Mouse (Mus musculus) CH12.LX (cell line): ENCODE measurements at regions not wholly inside any gene's neighbourhood (a gene's known extent, or its start where the extent isn't known, plus 50 kb on each side); places are given as distances from the start of the nearest gene placed in this dataset.

Experiments used
- DNase-seq: peaks from one replicate; pipeline ENCODE4 v3.0.0-alpha.2; 2013; ENCODE audit errors: extremely low read depth
- H3K27ac ChIP-seq: 2 replicates; pipeline ENCODE4 v1.5.1; 2012; ENCODE audit warnings: low read depth, mild to moderate bottlenecking, control low read depth, moderate library complexity; ENCODE audit not compliant: insufficient read depth
- H3K27me3 ChIP-seq: replicated peaks from 2 replicates; pipeline ENCODE3; 2012; ENCODE audit warnings: inconsistent platforms
- H3K36me3 ChIP-seq, 2 experiments: replicated peaks in 1 of 2; 2 replicates each; pipeline versions ENCODE3 to v1.6.1; 2012; ENCODE audit warnings: inconsistent platforms in 1 of 2, low read length in 1 of 2, mild to moderate bottlenecking in 1 of 2, mixed read lengths in 1 of 2, moderate library complexity in 1 of 2; ENCODE audit not compliant: control insufficient read depth in 1 of 2, insufficient read depth in 1 of 2
- H3K4me1 ChIP-seq, 2 experiments: 2 replicates each; pipeline ENCODE4 v1.6.1; 2012; ENCODE audit warnings: inconsistent platforms in 1 of 2, moderate library complexity in 1 of 2; ENCODE audit not compliant: insufficient read depth in 2 of 2, control insufficient read depth in 1 of 2
- H3K4me2 ChIP-seq: 2 replicates; pipeline ENCODE4 v1.6.1; 2012; ENCODE audit warnings: low read depth, mild to moderate bottlenecking, control low read depth; ENCODE audit not compliant: poor library complexity, insufficient read depth, severe bottlenecking
- H3K4me3 ChIP-seq, 3 experiments: fragments of 150-350 bp in 1 of 3; sonication (generic) in 1 of 3; replicated peaks in 1 of 3; 2 replicates each; pipeline versions ENCODE3 to v1.5.1; 2011 to 2012; ENCODE audit warnings: low read depth in 2 of 3, low read length in 2 of 3, mild to moderate bottlenecking in 2 of 3, moderate library complexity in 2 of 3, control low read depth in 1 of 3, improper control_type of control experiment in 1 of 3, inconsistent platforms in 1 of 3, mixed read lengths in 1 of 3; ENCODE audit not compliant: poor library complexity in 1 of 3
- H3K79me2 ChIP-seq: replicated peaks from 2 replicates; pipeline ENCODE4 v1.6.1; 2012; ENCODE audit warnings: mild to moderate bottlenecking, moderate library complexity; ENCODE audit not compliant: control insufficient read depth, poor library complexity, insufficient read depth, severe bottlenecking; ENCODE audit errors: extremely low read depth
- H3K9ac ChIP-seq: 2 replicates; pipeline ENCODE4 v1.6.1; 2012; ENCODE audit warnings: low read depth, mild to moderate bottlenecking, control low read depth, moderate library complexity; ENCODE audit not compliant: insufficient read depth
- H3K9me3 ChIP-seq: replicated peaks from 2 replicates; pipeline ENCODE3; 2012; ENCODE audit warnings: low read length, inconsistent platforms, mixed read lengths
- CHD1 ChIP-seq: IDR thresholded peaks from 2 replicates; pipeline ENCODE4 v1.6.1; 2012; ENCODE audit warnings: low read depth, low read length, improper control_type of control experiment, inconsistent platforms
- CHD2 ChIP-seq: IDR thresholded peaks from 2 replicates; pipeline ENCODE4 v1.6.1; 2011; ENCODE audit warnings: low read length, improper control_type of control experiment
- CTCF ChIP-seq, 2 experiments: IDR thresholded peaks in 1 of 2; conservative IDR thresholded peaks in 1 of 2; 2 replicates each; pipeline ENCODE4 v1.5.1; 2011 to 2012; ENCODE audit warnings: low read depth in 2 of 2, low read length in 2 of 2, improper control_type of control experiment in 1 of 2, inconsistent platforms in 1 of 2, mild to moderate bottlenecking in 1 of 2, moderate library complexity in 1 of 2
- ELF1 ChIP-seq: IDR thresholded peaks from 2 replicates; pipeline ENCODE4 v1.6.1; 2014; ENCODE audit warnings: low read depth, mild to moderate bottlenecking, inconsistent platforms, low read length, improper control_type of control experiment
- EP300 ChIP-seq: IDR thresholded peaks from 2 replicates; pipeline ENCODE4 v1.6.1; 2011; ENCODE audit warnings: low read length, improper control_type of control experiment
- IRF4 ChIP-seq: IDR thresholded peaks from 2 replicates; pipeline ENCODE4 v1.6.1; 2014; ENCODE audit warnings: low read depth, mild to moderate bottlenecking, inconsistent platforms, low read length, improper control_type of control experiment
- JUN ChIP-seq: IDR thresholded peaks from 2 replicates; pipeline ENCODE4 v1.6.1; 2011; ENCODE audit warnings: low read depth, mild to moderate bottlenecking, low read length, improper control_type of control experiment, moderate library complexity; ENCODE audit not compliant: insufficient read depth
- MAX ChIP-seq: IDR thresholded peaks from 2 replicates; pipeline ENCODE4 v1.6.1; 2011; ENCODE audit warnings: low read length, improper control_type of control experiment
- MXI1 ChIP-seq: IDR thresholded peaks from 2 replicates; pipeline ENCODE4 v1.6.1; 2011; ENCODE audit warnings: mild to moderate bottlenecking, low read depth, low read length, improper control_type of control experiment
- MYC ChIP-seq: IDR thresholded peaks from 2 replicates; pipeline ENCODE4 v1.6.1; 2011; ENCODE audit warnings: low read depth, mild to moderate bottlenecking, improper control_type of control experiment, low read length
- NELFE ChIP-seq: IDR thresholded peaks from 2 replicates; pipeline ENCODE4 v1.6.1; 2011; ENCODE audit warnings: low read depth, low read length, improper control_type of control experiment
- PAX5 ChIP-seq: IDR thresholded peaks from 2 replicates; pipeline ENCODE4 v1.6.1; 2012; ENCODE audit warnings: low read length, inconsistent platforms, mixed read lengths
- POLR2A ChIP-seq: IDR thresholded peaks from 2 replicates; pipeline ENCODE4 v1.6.1; 2011; ENCODE audit warnings: low read depth, mild to moderate bottlenecking, improper control_type of control experiment, low read length
- POLR2AphosphoS2 ChIP-seq: IDR thresholded peaks from 2 replicates; pipeline ENCODE4 v1.6.1; 2011; ENCODE audit warnings: low read depth, low read length, improper control_type of control experiment
- RAD21 ChIP-seq: IDR thresholded peaks from 2 replicates; pipeline ENCODE4 v1.6.1; 2011; ENCODE audit warnings: low read depth, mild to moderate bottlenecking, low read length, improper control_type of control experiment, moderate library complexity
- RCOR1 ChIP-seq: conservative IDR thresholded peaks from 2 replicates; pipeline ENCODE4 v1.6.1; 2012; ENCODE audit warnings: low read depth, mild to moderate bottlenecking, inconsistent platforms, low read length, improper control_type of control experiment
- SIN3A ChIP-seq: IDR thresholded peaks from 2 replicates; pipeline ENCODE4 v1.6.1; 2012; ENCODE audit warnings: low read length, improper control_type of control experiment, inconsistent platforms
- TBP ChIP-seq: conservative IDR thresholded peaks from 2 replicates; pipeline ENCODE4 v1.6.1; 2011; ENCODE audit warnings: low read depth, low read length, improper control_type of control experiment
- USF1 ChIP-seq: IDR thresholded peaks from 2 replicates; pipeline ENCODE4 v1.6.1; 2014; ENCODE audit warnings: low read depth, mild to moderate bottlenecking, inconsistent platforms, low read length, improper control_type of control experiment
- USF2 ChIP-seq: conservative IDR thresholded peaks from 2 replicates; pipeline ENCODE4 v1.6.1; 2011; ENCODE audit warnings: low read depth, low read length, improper control_type of control experiment
- ZNF384 ChIP-seq: IDR thresholded peaks from 2 replicates; pipeline ENCODE4 v1.6.1; 2012; ENCODE audit warnings: low read depth, low read length, improper control_type of control experiment, inconsistent platforms
- dilution Hi-C: fragments of 300-500 bp; cut with MboI; formaldehyde crosslinking; loops from 2 replicates; pipeline ENCODE4 v1.14.3; 2020; ENCODE audit warnings: low sequenced_read_pairs; ENCODE audit not compliant: extremely low pct_unique_long_range_greater_than_20kb, extremely low pct_ligation_motif_present
- in situ Hi-C: fragments of 300-500 bp; cut with MboI; formaldehyde crosslinking; loops from 3 replicates; pipeline ENCODE4 v1.14.3; 2019; ENCODE audit warnings: low sequenced_read_pairs, low pct_ligation_motif_present, low pct_unique_long_range_greater_than_20kb, mixed read lengths

GRCm38 (mm10) chr16:5790161-5790560 lies 95.0 kb upstream of the Rbfox1 start:
- no peaks in the 10 kb centered on the region for H3K36me3 ChIP-seq
- H3K27ac ChIP-seq = no peak overlapping the region
- DNase-seq = no peak
- in situ Hi-C loops = no loop called here
- H3K4me2 ChIP-seq = no peak overlapping the region
- no peak overlapping the region for H3K4me3 ChIP-seq
- no peaks in the 10 kb centered on the region for H3K79me2 ChIP-seq
- H3K27me3 ChIP-seq = peaks cover 31% of the 10 kb centered on the region
- dilution Hi-C loops = no loop called here
- peaks cover 2% of the 10 kb centered on the region for H3K9me3 ChIP-seq
- no peak for TF ChIP-seq CTCF (conservative IDR thresholded peaks at IDR 0.05 in 1 of 2, IDR thresholded peaks at IDR 0.05 in 1 of 2; ENCODE audit: low read depth in 2 of 2, low read length in 2 of 2)
- TF ChIP-seq MAX = no peak
- TF ChIP-seq JUN = no peak
- TF ChIP-seq TBP = no peak
- no peak for TF ChIP-seq USF2
- no peak for TF ChIP-seq RAD21
- no peak for TF ChIP-seq MXI1
- no peak for TF ChIP-seq IRF4
- no peak for TF ChIP-seq POLR2A
- no peak for TF ChIP-seq NELFE
- TF ChIP-seq, all 38 proteins: peak for 0
- Histone ChIP-seq H3K9ac (no peak overlapping the region), H3K4me1 (no peaks in the 10 kb centered on the region)

DNA sequence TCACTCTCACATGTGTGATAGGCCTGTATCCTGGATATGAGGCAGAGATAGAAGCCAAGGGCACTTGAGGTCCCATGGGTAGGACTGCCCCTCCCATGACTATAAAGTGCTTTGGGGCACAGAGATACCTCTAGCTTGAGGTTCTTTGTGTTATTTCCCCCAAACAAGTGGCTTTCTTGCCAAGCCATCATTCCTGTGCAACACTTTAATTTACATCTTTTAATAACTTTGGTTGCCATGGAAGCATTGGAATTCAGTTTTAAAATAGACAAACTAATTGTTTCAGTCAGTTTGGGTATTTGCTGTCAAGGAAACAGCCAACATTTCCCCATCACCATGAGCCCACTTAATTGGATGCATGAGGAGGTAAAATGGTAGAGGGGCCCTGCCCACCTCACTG lies 97.9 kb upstream of the Rbfox1 start:
- in situ Hi-C loops = no loop called here
- no peak for TF ChIP-seq MYC
- no peak for TF ChIP-seq RAD21
- no peak for TF ChIP-seq IRF4
- TF ChIP-seq, all 38 proteins: peak for 0
- dilution Hi-C loops = no loop called here

DNA sequence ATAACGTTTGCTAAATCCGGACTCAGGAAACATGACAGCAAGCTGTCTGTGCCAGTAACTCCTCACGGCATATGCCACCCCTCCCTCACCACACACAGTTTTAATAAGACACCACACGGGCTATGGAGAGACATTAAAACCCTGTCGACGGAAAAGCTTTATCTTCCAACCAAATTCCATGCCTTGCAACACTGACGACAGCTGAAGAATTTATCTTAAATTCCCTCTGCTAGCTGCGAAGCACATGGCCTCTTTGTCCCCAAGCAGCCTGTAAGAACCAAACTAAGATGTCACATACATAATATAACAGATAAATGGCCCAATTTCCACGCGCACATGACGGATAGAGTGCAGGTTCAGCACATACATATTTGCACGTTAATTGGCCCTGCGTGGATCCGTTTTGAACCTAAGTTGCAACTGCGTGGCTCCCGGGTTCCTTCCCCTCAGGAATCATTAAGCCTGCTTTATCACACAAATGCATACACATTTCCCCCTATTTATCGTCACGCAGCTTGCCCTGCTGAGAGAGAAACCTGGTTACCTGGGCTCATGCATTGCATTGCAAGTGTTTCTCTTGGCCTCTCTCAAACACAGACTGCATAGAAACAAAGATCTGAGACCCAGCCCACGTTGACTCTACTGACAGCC lies 118.3 kb upstream of the Rbfox1 start:
- dilution Hi-C loops = no loop called here
- peaks cover 2% of the 10 kb centered on the region for H3K9me3 ChIP-seq
- H3K4me2 ChIP-seq = no peak overlapping the region
- H3K79me2 ChIP-seq = no peaks in the 10 kb centered on the region
- H3K4me3 ChIP-seq = no peak overlapping the region
- H3K9ac ChIP-seq = no peak overlapping the region
- in situ Hi-C loops = no loop called here
- peaks cover 9% of the 10 kb centered on the region for H3K27me3 ChIP-seq
- no peaks in the 10 kb centered on the region for H3K4me1 ChIP-seq
- no peak for TF ChIP-seq POLR2AphosphoS2
- TF ChIP-seq USF1 = no peak
- TF ChIP-seq SIN3A = no peak
- no peak for TF ChIP-seq PAX5
- TF ChIP-seq MXI1 = no peak
- no peak for TF ChIP-seq EP300
- TF ChIP-seq ELF1 = no peak
- TF ChIP-seq MYC = no peak
- TF ChIP-seq CHD2 = no peak
- no peak for TF ChIP-seq ZNF384
- TF ChIP-seq CHD1 = no peak
- no peak for TF ChIP-seq NELFE
- TF ChIP-seq RCOR1 = no peak
- no peak for TF ChIP-seq POLR2A
- DNase-seq = no peak
- H3K27ac ChIP-seq = no peak overlapping the region
- no peaks in the 10 kb centered on the region for H3K36me3 ChIP-seq

More for the DNA sequence above, 97.9 kb upstream of the Rbfox1 start:
- Histone ChIP-seq H3K4me2 (no peak overlapping the region), H3K27me3 (peaks cover 43% of the 10 kb centered on the region), H3K9ac (no peak overlapping the region), H3K4me3 (no peak overlapping the region), H3K4me1 (no peaks in the 10 kb centered on the region), H3K27ac (no peak overlapping the region), H3K79me2 (no peaks in the 10 kb centered on the region), H3K36me3 (no peaks in the 10 kb centered on the region), H3K9me3 (no peaks in the 10 kb centered on the region)
- no peak for DNase-seq
